Mouse (Mus musculus) heart, adult 2 months (tissue): ENCODE data around the gene Ctbp2.

Experiments
- EP300 ChIP-seq: fragments of 200-500 bp; IDR thresholded peaks from 2 replicates; pipeline ENCODE4 v1.6.1; 2011; ENCODE audit warnings: low read depth, low read length, control low read depth; ENCODE audit not compliant: insufficient read depth
- POLR2A ChIP-seq: fragments of 200-500 bp; IDR thresholded peaks from 2 replicates; pipeline ENCODE4 v1.6.1; 2011; ENCODE audit warnings: mild to moderate bottlenecking, low read depth, low read length, control low read depth; ENCODE audit not compliant: insufficient read depth

DNA sequence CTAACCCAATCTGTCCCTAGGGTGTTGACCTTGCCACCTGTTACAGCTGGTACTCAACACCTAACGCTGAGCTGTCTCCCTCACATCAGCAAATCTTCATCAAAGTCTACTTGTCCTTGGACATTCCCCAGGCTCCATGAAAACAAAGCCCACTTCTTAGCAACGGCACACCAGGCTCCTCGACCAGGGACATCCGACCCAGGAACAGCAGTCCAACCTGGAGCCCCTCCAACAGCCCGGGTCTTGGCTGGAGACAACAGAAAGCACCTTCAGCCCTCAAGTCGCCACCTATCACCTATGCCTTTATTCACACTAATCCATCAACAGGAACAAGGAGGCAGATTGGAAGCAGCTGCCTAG is 65.0 kb downstream of the Ctbp2 start:
- TF ChIP-seq POLR2A, result no peak
- TF ChIP-seq EP300, result no peak
